Mouse (Mus musculus): ENCODE measurements at regions not wholly inside any gene's neighbourhood (a gene's known extent, or its start where the extent isn't known, plus 50 kb on each side); places are given as distances from the start of the nearest gene placed in this dataset.

- DNase-seq (ENCODE audit: extremely low spot score in 1 of 2, low spot score in 1 of 2): no peak
These were observed 201.0 kb downstream of the Suds3 start for GRCm38 (mm10) chr5:116914876-116915275.

GRCm38 (mm10) chr5:116900846-116901245, 215.1 kb downstream of the Suds3 start:
- DNase-seq (ENCODE audit: extremely low spot score in 1 of 2, low spot score in 1 of 2): no peak

- DNase-seq (ENCODE audit: extremely low spot score in 1 of 2, low spot score in 1 of 2): peak in 1 of 2 experiments; percentile 33
These were observed 218.5 kb downstream of the Suds3 start for GRCm38 (mm10) chr5:116897391-116897790.

- peak; percentile 55 to 79 for DNase-seq (ENCODE audit: extremely low spot score in 1 of 2, low spot score in 1 of 2)
These were observed 220.7 kb downstream of the Suds3 start for GRCm38 (mm10) chr5:116895036-116895783.

GRCm38 (mm10) chr5:116894575-116894974, 221.3 kb downstream of the Suds3 start:
- DNase-seq (ENCODE audit: extremely low spot score in 1 of 2, low spot score in 1 of 2): no peak

- DNase-seq (ENCODE audit: extremely low spot score in 1 of 2, low spot score in 1 of 2): peak in 1 of 2 experiments; percentile 50
These were observed 223.0 kb downstream of the Suds3 start for GRCm38 (mm10) chr5:116892877-116893276.

GRCm38 (mm10) chr5:116889224-116889623, 226.7 kb downstream of the Suds3 start:
- DNase-seq (ENCODE audit: extremely low spot score in 1 of 2, low spot score in 1 of 2): no peak

GRCm38 (mm10) chr5:116886181-116887136, 229.5 kb downstream of the Suds3 start:
- no peak for DNase-seq (ENCODE audit: extremely low spot score in 1 of 2, low spot score in 1 of 2)

- no peak for DNase-seq (ENCODE audit: extremely low spot score in 1 of 2, low spot score in 1 of 2)
These were observed 236.2 kb downstream of the Suds3 start for GRCm38 (mm10) chr5:116879761-116880160.

GRCm38 (mm10) chr5:116874941-116875340, 241.0 kb downstream of the Suds3 start:
- no peak for DNase-seq (ENCODE audit: extremely low spot score in 1 of 2, low spot score in 1 of 2)

GRCm38 (mm10) chr5:116868115-116868514, 247.8 kb downstream of the Suds3 start:
- DNase-seq (ENCODE audit: extremely low spot score in 1 of 2, low spot score in 1 of 2): peak in 1 of 2 experiments; percentile 41

GRCm38 (mm10) chr5:116864275-116864674, 251.6 kb downstream of the Suds3 start:
- no peak for DNase-seq (ENCODE audit: extremely low spot score in 1 of 2, low spot score in 1 of 2)

GRCm38 (mm10) chr5:116852691-116853090, 261.1 kb upstream of the Srrm4 start:
- no peak for DNase-seq (ENCODE audit: extremely low spot score in 1 of 2, low spot score in 1 of 2)

GRCm38 (mm10) chr5:116831874-116832273, 240.3 kb upstream of the Srrm4 start:
- no peak for DNase-seq (ENCODE audit: extremely low spot score in 1 of 2, low spot score in 1 of 2)

GRCm38 (mm10) chr5:116829771-116830170, 238.2 kb upstream of the Srrm4 start:
- peak in 1 of 2 experiments; percentile 11 for DNase-seq (ENCODE audit: extremely low spot score in 1 of 2, low spot score in 1 of 2)

- peak in 1 of 2 experiments; percentile 30 for DNase-seq (ENCODE audit: extremely low spot score in 1 of 2, low spot score in 1 of 2)
These were observed 231.6 kb upstream of the Srrm4 start for GRCm38 (mm10) chr5:116823260-116823659.

- peak in 1 of 2 experiments; percentile 17 for DNase-seq (ENCODE audit: extremely low spot score in 1 of 2, low spot score in 1 of 2)
These were observed 230.5 kb upstream of the Srrm4 start for GRCm38 (mm10) chr5:116822141-116822540.

GRCm38 (mm10) chr5:116809799-116810198, 218.2 kb upstream of the Srrm4 start:
- no peak for DNase-seq (ENCODE audit: extremely low spot score in 1 of 2, low spot score in 1 of 2)

- peak; percentile 9 to 28 for DNase-seq (ENCODE audit: extremely low spot score in 1 of 2, low spot score in 1 of 2)
These were observed 217.6 kb upstream of the Srrm4 start for GRCm38 (mm10) chr5:116809001-116809759.

GRCm38 (mm10) chr5:116797460-116797859, 205.8 kb upstream of the Srrm4 start:
- DNase-seq (ENCODE audit: extremely low spot score in 1 of 2, low spot score in 1 of 2): no peak

GRCm38 (mm10) chr5:116795169-116795568, 203.6 kb upstream of the Srrm4 start:
- peak; percentile 2 to 16 for DNase-seq (ENCODE audit: extremely low spot score in 1 of 2, low spot score in 1 of 2)
